Mouse (Mus musculus) activated CD4-positive, CD25-positive, alpha-beta regulatory T cell, adult 4 months (primary cell): ENCODE measurements around the gene Mapkapk2. TPM values are rescaled to one million over a fixed set of nuclear protein-coding genes. Genes with fewer than 3 reads are reported as not detected.

Experiments
- ATAC-seq: one replicate; pipeline ENCODE4 v1.8.0; 2017
- polyA plus RNA-seq, 2 experiments: library from polyadenylated mRNA; unstranded; fragments of 100-300 nt; shearing (Covaris generic); gene quantifications; one replicate each; pipeline ENCODE4 v1.2.1; 2017

The Mapkapk2 gene
- polyA plus RNA-seq, 2 experiments from 2014 or later = 11.5 to 11.9 TPM

GRCm38 (mm10) chr1:131015879-131016278 lies 81.7 kb downstream of the Mapkapk2 start:
- ATAC-seq = no peak

DNA sequence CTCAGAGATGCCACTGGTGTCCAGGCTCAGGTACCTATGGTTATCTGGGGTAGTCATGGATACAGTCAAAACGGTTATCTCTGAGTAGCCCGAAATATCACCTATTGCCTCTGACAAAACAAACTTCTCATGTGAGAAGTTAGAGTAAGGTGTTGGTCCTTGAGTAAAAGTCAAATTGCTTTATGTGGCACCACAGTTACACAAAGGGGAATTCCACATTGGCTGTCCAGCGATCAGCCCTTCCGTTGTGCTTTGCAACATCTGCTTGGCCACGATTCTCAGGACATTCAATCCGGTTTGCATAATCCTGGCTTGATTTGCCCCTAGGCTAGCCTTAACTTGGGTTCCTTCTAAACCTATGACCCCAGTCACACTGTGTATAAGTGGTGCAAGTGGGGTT lies 82.3 kb downstream of the Mapkapk2 start:
- no peak for ATAC-seq

- no peak for ATAC-seq
These were observed 83.7 kb downstream of the Mapkapk2 start for GRCm38 (mm10) chr1:131013926-131014325.

- no peak for ATAC-seq
These were observed 85.1 kb downstream of the Mapkapk2 start for GRCm38 (mm10) chr1:131012494-131012893.

DNA sequence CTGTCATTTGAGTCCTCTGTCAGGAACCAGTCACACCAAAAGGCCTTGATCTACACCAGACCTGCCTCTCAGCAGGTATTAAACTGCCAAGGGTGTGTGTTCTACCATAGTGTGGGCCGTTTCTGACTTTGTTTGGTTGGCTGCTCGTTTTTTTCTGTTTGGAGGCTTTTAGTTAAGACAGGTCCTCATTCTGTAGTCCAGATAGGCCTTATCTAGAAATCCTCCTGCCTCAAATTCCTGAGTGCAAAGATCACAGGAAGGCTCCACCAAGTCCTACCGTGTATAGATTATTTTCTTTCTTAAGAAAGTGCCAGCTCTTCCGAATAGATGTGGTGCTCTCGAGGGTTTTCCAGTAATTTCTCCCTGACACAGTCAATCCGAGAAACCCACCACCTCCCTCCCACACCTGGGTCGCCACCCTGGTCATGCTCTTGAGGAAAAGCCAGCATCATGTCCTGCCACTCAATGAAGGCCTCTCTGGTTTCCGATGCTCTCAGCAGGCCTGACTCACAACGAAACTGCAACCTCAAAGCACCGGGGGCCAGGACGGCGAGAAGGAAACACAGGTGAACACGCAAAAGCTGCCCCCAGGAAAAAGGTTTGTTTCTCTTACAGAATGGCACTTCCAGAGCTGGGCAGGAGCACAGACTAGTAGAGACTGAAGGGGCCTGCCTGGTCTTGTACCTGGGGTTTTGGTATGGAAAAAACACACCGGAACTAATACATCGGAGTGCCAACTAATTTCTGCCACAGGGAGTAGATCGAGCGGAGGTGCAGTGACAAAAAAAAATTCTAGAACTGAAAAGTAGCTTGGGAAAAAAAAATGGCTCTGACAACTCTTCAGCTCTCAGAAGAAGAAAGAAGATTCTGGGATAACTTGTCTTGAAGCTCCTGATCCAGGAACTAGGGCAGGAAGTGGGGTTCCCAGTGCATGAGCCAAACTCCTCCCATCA lies 87.1 kb downstream of the Mapkapk2 start:
- peak; percentile 94 for ATAC-seq

- no peak for ATAC-seq
These were observed 91.6 kb downstream of the Mapkapk2 start for GRCm38 (mm10) chr1:131006069-131006468.

Other genes starting within 250 kb of the Mapkapk2 start
- 1 to 10 TPM in 1 of 2 experiments, under 1 TPM in 1; 0.56 to 6.0 TPM for gene Fcmr, start 232.2 kb downstream of the Mapkapk2 start, polyA plus RNA-seq
- gene Il24, start 210.4 kb downstream of the Mapkapk2 start, polyA plus RNA-seq = not detected
- not detected for gene Il20, start 186.4 kb downstream of the Mapkapk2 start, polyA plus RNA-seq
- gene Il19, start 157.7 kb downstream of the Mapkapk2 start, polyA plus RNA-seq = not detected
- gene Il10, start 78.0 kb downstream of the Mapkapk2 start, polyA plus RNA-seq = 10 to 100 TPM; 10.6 to 13.8 TPM
- gene Dyrk3, start 40.5 kb upstream of the Mapkapk2 start, polyA plus RNA-seq = under 1 TPM in 1 of 2 experiments, not detected in 1; 0.41 TPM
- gene Eif2d, start 55.4 kb upstream of the Mapkapk2 start, polyA plus RNA-seq = 10 to 100 TPM; 52.5 to 58.8 TPM
- gene Rassf5, start 147.4 kb upstream of the Mapkapk2 start, polyA plus RNA-seq = 100 to 1,000 TPM; 278 to 305 TPM
- 10 to 100 TPM; 68.0 to 91.2 TPM for gene Ikbke, start 181.8 kb upstream of the Mapkapk2 start, polyA plus RNA-seq